Mouse (Mus musculus): ENCODE measurements around the gene Sytl3. TPM values are rescaled to one million over a fixed set of nuclear protein-coding genes. Genes with fewer than 3 reads are reported as not detected.
"Not testable (repeated sequence)": the region's sequence is repeated elsewhere in the genome, so short reads cannot be mapped to it uniquely, and the experiment has no call there.

Sytl3 gene
- total and polyA plus RNA-seq, 2 experiments from 2014 or later, result 0.18 TPM; not detected in 1

- not testable (repeated sequence) for ATAC-seq (ENCODE audit: insufficient read depth, low read depth)
- WGBS, result no CpG with 5 or more reads among the region's 6 CpGs
Observed at GRCm38 (mm10) chr17:6668522-6668921, 9.6 kb downstream of the Sytl3 start.

GRCm38 (mm10) chr17:6674297-6674696, 15.4 kb downstream of the Sytl3 start:
- DNase-seq (ENCODE audit: low spot score); H3K27ac ChIP-seq (ENCODE audit: low read depth); H3K27me3 ChIP-seq (ENCODE audit: control insufficient read depth, insufficient read depth, low read length); H3K4me3 ChIP-seq (ENCODE audit: low read depth, low read length); H3K4me1 ChIP-seq (ENCODE audit: control insufficient read depth, insufficient read depth); H3K36me3 ChIP-seq (replicated peaks; ENCODE audit: control insufficient read depth, insufficient read depth, low read length); H3K9ac ChIP-seq (replicated peaks; ENCODE audit: low read depth, low read length); H3K9me3 ChIP-seq (replicated peaks; ENCODE audit: control insufficient read depth, low read length); H3K4me2 ChIP-seq (ENCODE audit: low read depth, low read length); ATAC-seq (ENCODE audit: insufficient read depth, low read depth): not testable (repeated sequence)
- 56% methylated on average over 5 of the region's 5 CpGs for WGBS

More at GRCm38 (mm10) chr17:6668522-6668921, 9.6 kb downstream of the Sytl3 start:
- not testable (repeated sequence) for H3K27ac ChIP-seq (ENCODE audit: low read depth); H3K27me3 ChIP-seq (ENCODE audit: control insufficient read depth, insufficient read depth, low read length); H3K4me3 ChIP-seq (ENCODE audit: low read depth, low read length); H3K36me3 ChIP-seq (replicated peaks; ENCODE audit: control insufficient read depth, insufficient read depth, low read length); H3K4me2 ChIP-seq (ENCODE audit: low read depth, low read length); H3K9ac ChIP-seq (replicated peaks; ENCODE audit: low read depth, low read length); H3K4me1 ChIP-seq (ENCODE audit: control insufficient read depth, insufficient read depth); DNase-seq (ENCODE audit: low spot score); H3K9me3 ChIP-seq (replicated peaks; ENCODE audit: control insufficient read depth, low read length)

DNA sequence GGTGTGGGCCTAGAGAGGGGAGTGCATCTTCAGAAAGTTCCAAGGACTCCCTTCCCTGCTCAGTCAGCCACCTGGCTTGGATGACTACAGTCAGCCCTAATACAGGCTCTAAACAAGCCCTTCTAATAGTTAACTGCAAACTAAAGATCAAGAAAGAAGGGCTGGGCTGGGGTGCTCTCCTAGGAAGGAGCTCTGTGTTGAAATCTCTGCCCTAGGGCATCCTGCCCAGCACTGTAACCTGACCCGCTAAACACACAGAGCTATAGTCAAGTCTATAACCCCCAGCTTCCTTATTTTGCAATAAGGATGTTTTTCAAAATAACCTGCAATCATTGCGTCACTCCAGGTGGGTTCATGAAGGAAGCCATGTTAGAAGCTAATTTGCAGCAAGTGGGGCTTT, 19.2 kb downstream of the Sytl3 start:
- not testable (repeated sequence) for H3K27ac ChIP-seq (ENCODE audit: low read depth); H3K36me3 ChIP-seq (replicated peaks; ENCODE audit: control insufficient read depth, insufficient read depth, low read length); H3K4me3 ChIP-seq (ENCODE audit: low read depth, low read length); H3K4me2 ChIP-seq (ENCODE audit: low read depth, low read length); DNase-seq (ENCODE audit: low spot score); H3K4me1 ChIP-seq (ENCODE audit: control insufficient read depth, insufficient read depth); H3K9me3 ChIP-seq (replicated peaks; ENCODE audit: control insufficient read depth, low read length); H3K27me3 ChIP-seq (ENCODE audit: control insufficient read depth, insufficient read depth, low read length); H3K9ac ChIP-seq (replicated peaks; ENCODE audit: low read depth, low read length); ATAC-seq (ENCODE audit: insufficient read depth, low read depth)
- 80% methylated on average over 1 of the region's 2 CpGs for WGBS

DNA sequence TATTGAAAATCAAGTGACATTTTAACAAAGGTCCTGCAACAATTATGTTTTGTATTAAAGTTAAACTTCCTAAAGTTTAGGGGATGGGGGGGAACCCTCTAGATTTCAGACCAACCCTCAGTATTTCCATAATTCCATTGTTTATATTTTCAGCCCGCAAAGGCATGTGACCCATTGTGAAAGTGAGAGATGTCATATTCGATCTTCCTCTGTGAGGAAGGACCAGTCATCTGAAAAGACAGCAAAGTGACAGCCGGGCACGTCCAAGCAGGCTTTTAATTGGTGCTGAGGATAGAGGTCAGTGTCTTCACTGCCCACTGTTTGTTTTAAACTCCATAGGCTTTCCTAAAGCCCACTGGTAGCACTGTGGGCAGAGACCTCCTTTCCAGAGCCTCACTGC, 22.8 kb downstream of the Sytl3 start:
- not testable (repeated sequence) for H3K9ac ChIP-seq (replicated peaks; ENCODE audit: low read depth, low read length); H3K27ac ChIP-seq (ENCODE audit: low read depth); H3K4me3 ChIP-seq (ENCODE audit: low read depth, low read length); H3K36me3 ChIP-seq (replicated peaks; ENCODE audit: control insufficient read depth, insufficient read depth, low read length); H3K9me3 ChIP-seq (replicated peaks; ENCODE audit: control insufficient read depth, low read length); ATAC-seq (ENCODE audit: insufficient read depth, low read depth); H3K27me3 ChIP-seq (ENCODE audit: control insufficient read depth, insufficient read depth, low read length); DNase-seq (ENCODE audit: low spot score); H3K4me1 ChIP-seq (ENCODE audit: control insufficient read depth, insufficient read depth); H3K4me2 ChIP-seq (ENCODE audit: low read depth, low read length)
- 74% methylated on average over 4 of the region's 4 CpGs for WGBS

- H3K9me3 ChIP-seq (replicated peaks; ENCODE audit: control insufficient read depth, low read length); H3K4me1 ChIP-seq (ENCODE audit: control insufficient read depth, insufficient read depth); H3K36me3 ChIP-seq (replicated peaks; ENCODE audit: control insufficient read depth, insufficient read depth, low read length); ATAC-seq (ENCODE audit: insufficient read depth, low read depth); H3K27me3 ChIP-seq (ENCODE audit: control insufficient read depth, insufficient read depth, low read length); H3K4me3 ChIP-seq (ENCODE audit: low read depth, low read length); H3K27ac ChIP-seq (ENCODE audit: low read depth); H3K9ac ChIP-seq (replicated peaks; ENCODE audit: low read depth, low read length); DNase-seq (ENCODE audit: low spot score); H3K4me2 ChIP-seq (ENCODE audit: low read depth, low read length): not testable (repeated sequence)
- no CpG with 5 or more reads among the region's 5 CpGs for WGBS
Observed at GRCm38 (mm10) chr17:6683702-6684101, 24.8 kb downstream of the Sytl3 start.

DNA sequence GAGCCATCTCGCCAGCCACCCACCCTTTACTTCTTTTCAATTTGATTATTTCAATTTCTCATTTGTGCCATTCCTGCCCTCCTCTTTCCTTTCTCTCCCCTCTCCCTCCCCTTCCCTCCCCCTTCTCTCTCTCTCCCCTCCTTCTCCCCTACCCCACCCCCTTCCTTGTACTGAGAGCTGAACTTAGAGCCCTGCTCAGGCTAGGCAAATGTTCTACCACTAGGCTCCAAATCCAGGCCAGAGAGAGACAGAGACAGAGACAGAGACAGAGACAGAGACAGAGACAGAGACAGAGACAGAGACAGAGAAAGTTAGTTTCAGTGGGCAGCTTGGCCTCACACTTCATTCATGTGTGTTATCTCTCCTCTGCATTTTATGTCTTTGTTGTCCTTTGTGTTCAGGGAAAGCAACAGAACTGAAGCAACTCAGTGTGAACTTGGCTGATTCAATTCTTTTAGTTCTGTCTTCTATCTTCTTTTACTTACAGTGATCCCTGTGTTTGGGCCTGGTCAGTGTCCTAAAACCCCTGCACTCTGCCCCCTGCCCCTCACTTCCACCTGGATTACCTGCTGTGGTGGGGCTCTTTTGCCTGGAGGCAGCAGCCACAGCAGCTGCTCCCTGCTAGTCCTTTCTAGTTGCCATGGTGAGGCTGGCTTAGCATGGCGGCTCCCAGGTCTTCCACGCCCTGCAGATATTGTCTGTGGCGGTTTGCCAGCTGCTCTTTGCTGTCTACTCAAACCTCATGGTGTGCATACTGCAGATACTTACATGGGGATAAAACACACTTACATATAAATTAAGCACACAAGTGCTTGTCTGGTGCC, 25.8 kb downstream of the Sytl3 start:
- DNase-seq (ENCODE audit: low spot score); H3K27me3 ChIP-seq (ENCODE audit: control insufficient read depth, insufficient read depth, low read length); H3K9me3 ChIP-seq (replicated peaks; ENCODE audit: control insufficient read depth, low read length); H3K27ac ChIP-seq (ENCODE audit: low read depth); H3K36me3 ChIP-seq (replicated peaks; ENCODE audit: control insufficient read depth, insufficient read depth, low read length); H3K4me2 ChIP-seq (ENCODE audit: low read depth, low read length); H3K9ac ChIP-seq (replicated peaks; ENCODE audit: low read depth, low read length); H3K4me1 ChIP-seq (ENCODE audit: control insufficient read depth, insufficient read depth); H3K4me3 ChIP-seq (ENCODE audit: low read depth, low read length): not testable (repeated sequence)
- WGBS, result no CpG with 5 or more reads among the region's 4 CpGs
- peak; percentile 83 for ATAC-seq (ENCODE audit: insufficient read depth, low read depth)

DNA sequence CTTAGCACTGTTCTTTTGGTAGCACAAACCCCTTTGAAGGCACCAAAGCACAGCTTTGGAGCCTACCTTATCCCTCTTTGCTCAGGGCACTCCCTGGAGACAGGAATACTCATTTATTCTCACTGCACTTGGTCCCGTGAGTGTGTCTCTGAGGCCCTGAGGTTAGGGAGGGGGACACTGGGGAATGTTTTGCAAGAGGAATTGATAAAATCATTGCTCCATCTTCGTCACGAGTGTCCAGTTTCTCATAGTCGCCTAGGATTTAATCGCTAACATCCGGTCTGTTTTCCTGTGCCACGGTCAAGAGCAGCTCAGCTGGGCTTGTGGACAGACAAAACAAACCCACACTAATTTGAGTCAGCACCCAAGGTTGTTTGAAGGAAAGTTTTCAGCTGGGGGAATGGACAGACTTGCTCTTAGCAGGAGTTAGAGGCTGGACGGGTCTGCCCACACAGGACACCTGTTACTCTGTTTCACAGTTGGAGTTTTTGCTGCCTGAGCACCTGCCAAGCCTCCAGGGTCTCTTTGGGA, 26.5 kb downstream of the Sytl3 start:
- DNase-seq (ENCODE audit: low spot score); H3K4me2 ChIP-seq (ENCODE audit: low read depth, low read length): not testable (repeated sequence)
- peak; percentile 33 for ATAC-seq (ENCODE audit: insufficient read depth, low read depth)

DNA sequence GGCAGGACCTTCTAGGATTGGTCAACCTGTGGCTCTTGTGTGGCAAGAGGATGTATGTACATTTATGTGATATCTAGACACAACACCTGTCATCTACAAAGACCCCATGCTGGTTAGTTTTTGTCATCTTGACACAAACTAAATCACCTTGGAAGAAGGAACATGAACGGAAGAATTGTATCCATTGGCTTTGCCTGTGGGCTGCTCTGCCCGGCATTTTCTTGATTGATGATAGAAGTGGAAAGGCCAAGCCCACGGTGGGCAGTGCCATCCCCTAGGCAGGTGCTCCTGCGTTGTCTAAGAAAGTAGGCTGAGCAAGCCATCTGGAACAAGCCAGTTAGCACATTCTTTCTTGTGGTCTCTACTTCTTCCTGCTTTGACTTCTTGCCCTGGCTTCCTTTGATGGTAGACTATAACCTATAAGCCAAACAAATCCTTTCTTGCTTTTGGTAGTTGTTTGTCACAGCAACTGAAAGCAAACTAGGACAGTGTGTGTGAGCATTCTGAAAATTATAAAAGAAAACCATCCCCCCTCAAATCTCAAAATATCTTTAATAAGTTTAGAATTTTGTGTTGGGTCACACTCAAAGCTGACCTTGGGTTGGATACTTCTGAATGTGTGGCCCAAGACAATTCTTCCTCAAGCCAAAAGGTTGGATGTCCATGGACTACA, 27.5 kb downstream of the Sytl3 start:
- not testable (repeated sequence) for H3K27ac ChIP-seq (ENCODE audit: low read depth); H3K9ac ChIP-seq (replicated peaks; ENCODE audit: low read depth, low read length); H3K4me2 ChIP-seq (ENCODE audit: low read depth, low read length); H3K27me3 ChIP-seq (ENCODE audit: control insufficient read depth, insufficient read depth, low read length); H3K36me3 ChIP-seq (replicated peaks; ENCODE audit: control insufficient read depth, insufficient read depth, low read length); H3K9me3 ChIP-seq (replicated peaks; ENCODE audit: control insufficient read depth, low read length); DNase-seq (ENCODE audit: low spot score); H3K4me3 ChIP-seq (ENCODE audit: low read depth, low read length); H3K4me1 ChIP-seq (ENCODE audit: control insufficient read depth, insufficient read depth); ATAC-seq (ENCODE audit: insufficient read depth, low read depth)
- WGBS, result 100% methylated on average over 2 of the region's 4 CpGs

More for the DNA sequence above, 26.5 kb downstream of the Sytl3 start:
- not testable (repeated sequence) for H3K9me3 ChIP-seq (replicated peaks; ENCODE audit: control insufficient read depth, low read length); H3K4me1 ChIP-seq (ENCODE audit: control insufficient read depth, insufficient read depth); H3K9ac ChIP-seq (replicated peaks; ENCODE audit: low read depth, low read length); H3K27ac ChIP-seq (ENCODE audit: low read depth); H3K4me3 ChIP-seq (ENCODE audit: low read depth, low read length); H3K36me3 ChIP-seq (replicated peaks; ENCODE audit: control insufficient read depth, insufficient read depth, low read length); H3K27me3 ChIP-seq (ENCODE audit: control insufficient read depth, insufficient read depth, low read length)
- WGBS, result 38% methylated on average over 3 of the region's 8 CpGs
